Mouse (Mus musculus): ENCODE data around the gene Emx1. TPM values are rescaled to one million over a fixed set of nuclear protein-coding genes. Genes with fewer than 3 reads are reported as not detected.

Emx1 gene
- polyA plus RNA-seq (2015; fragmentation: Nextera tagmentation; extraction: Ambion mirVana): not detected in 2 replicates

GRCm38 (mm10) chr6:85187340-85188211, at the start of gene Emx1:
TSS of gene Emx1 (plus strand) at chr6:85187438.

Other genes starting within 250 kb of the Emx1 start
- 13.6 and 14.2 TPM in 2 replicates for gene Exoc6b, start 117.9 kb upstream of the Emx1 start, polyA plus RNA-seq (2015; fragmentation: Nextera tagmentation; extraction: Ambion mirVana)
- 37.0 and 37.8 TPM in 2 replicates for gene Spr, start 49.7 kb upstream of the Emx1 start, polyA plus RNA-seq (2015; fragmentation: Nextera tagmentation; extraction: Ambion mirVana)
- gene Sfxn5, start 146.0 kb downstream of the Emx1 start, polyA plus RNA-seq (2015; fragmentation: Nextera tagmentation; extraction: Ambion mirVana): 3.1 and 5.5 TPM in 2 replicates
- gene Rab11fip5, start 187.2 kb downstream of the Emx1 start, polyA plus RNA-seq (2015; fragmentation: Nextera tagmentation; extraction: Ambion mirVana): 49.0 and 51.1 TPM in 2 replicates
- gene Noto, start 236.4 kb downstream of the Emx1 start, polyA plus RNA-seq (2015; fragmentation: Nextera tagmentation; extraction: Ambion mirVana): not detected in 2 replicates
- gene Smyd5, start 244.6 kb downstream of the Emx1 start, polyA plus RNA-seq (2015; fragmentation: Nextera tagmentation; extraction: Ambion mirVana): 20.0 and 22.2 TPM in 2 replicates

Measured in urinary bladder, postnatal 0 days (tissue).